Mouse (Mus musculus): ENCODE measurements around the gene Lrch1.

Lrch1 gene

DNA sequence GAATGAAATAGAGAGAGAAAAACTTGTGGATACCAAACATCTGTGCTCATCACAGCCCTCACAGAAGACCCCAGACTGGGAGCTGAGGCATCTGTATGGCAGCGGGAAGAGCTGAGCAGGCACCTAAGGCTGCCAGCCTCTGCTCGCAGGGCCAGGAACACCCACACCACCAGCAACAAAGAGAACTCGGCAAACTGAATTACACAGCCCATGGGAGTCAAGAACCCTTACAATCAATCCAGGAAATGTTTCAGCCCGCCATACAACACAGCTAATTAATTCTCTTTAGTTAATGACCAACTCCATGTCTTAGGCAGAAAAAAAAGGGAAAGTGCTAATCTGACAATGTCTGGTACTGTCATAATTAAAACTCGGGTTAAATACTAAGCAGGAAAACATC, 61.2 kb downstream of the Lrch1 start:
- no peak for DNase-seq

DNA sequence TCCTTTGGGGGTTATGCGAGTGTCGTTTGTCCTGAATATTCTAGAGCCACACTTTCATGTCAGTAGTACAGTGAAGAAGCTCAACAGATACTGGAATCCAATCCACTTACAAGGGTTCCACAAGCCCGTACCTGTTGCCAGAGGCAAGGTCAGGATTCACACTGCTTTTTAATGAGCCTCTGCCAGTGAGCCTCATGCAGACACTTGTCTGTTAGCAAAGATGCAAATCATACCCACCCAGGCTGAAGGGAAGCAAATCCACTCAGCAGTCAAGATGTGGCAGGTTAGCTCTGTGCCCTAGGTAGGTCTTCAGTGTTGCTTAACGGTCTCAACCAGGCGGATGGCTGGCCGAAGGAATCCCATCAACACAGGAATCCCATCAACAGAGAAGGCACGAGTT, 62.8 kb downstream of the Lrch1 start:
- no peak for DNase-seq

DNA sequence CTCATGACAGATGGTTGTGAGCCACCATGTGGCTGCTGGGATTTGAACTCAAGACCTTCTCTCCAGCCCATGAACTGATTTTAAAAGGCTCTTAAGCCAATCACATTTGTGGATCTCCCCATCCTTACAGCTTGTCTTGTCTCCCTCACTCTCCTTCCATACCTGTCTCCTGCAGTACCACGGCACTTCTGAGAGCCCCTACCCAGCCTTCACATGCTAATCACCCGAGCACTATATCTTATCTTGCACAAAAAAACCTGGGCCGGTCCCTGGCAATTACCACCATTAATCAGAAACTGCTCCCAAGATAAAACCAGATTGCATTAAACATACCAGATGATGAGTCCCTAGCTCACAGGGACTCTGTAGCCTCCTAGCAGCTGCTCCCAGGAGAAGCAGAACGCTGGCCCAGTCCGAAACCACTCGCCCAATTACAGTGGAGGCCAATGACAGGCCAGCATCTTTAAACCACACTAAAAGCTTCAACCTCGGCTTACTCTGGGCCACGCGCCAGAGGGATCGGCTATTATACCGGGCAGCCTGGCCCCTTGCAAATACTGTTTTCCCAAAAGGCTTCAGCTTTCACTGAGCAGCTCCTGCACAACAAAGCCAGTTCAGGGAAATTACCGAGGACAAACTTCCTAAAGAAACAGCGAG, 63.5 kb downstream of the Lrch1 start:
- peak; percentile 73 for DNase-seq

DNA sequence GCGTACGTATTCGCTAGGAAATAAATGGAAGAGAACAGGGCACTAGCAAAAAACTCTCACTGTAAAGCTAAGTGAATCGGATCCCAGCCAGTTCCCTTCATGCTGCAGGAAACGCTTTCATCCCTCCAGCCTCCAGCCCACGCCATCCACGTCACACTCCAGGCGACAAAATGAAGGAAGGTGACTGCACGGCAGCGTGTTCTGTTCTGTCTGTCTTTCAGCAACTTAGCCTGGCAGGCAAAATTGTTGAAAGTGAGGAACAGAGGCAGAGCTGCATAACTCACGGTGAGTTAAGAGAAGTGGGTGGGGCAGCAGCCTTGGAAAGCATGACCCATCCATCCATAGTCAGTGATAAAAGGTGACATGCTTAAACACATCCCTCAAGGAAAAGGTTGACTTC, 64.5 kb downstream of the Lrch1 start:
- DNase-seq = no peak

DNA sequence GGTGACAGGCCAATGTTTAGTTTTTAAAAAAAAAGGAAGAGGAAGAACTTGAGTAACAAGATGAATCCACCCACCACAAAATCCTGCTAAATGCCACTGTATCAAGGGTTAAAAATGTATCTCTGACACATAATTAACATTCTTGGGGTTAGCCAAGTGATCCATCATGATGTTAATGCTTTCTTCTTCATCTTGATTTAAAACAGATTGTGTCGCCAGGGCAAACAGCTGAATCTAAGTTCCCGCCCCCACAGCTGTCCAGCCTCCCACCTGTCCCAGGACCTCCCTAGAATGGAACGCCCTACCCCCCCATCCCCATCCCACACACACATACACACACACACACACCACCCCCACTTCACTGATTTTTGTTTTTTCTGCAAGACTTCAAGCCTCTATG, 64.9 kb downstream of the Lrch1 start:
- no peak for DNase-seq

DNA sequence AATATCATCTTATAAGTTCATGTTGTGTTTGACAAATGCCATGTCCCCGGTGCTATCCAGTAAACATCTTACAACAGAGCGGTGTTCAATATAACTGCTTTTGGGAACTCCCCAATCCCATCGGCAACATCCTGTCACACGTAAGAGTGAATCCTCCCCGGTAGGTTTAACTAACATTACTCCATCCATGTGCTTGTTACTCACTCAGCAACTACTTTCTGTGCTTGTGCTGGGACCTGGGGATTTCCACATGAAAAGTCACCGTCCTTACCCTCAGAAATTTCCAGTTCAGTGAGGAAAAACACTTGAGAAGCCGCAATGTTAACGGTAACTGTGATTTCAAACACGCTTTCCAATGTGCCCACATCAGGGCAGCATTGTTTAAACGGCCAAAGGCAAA, 66.8 kb downstream of the Lrch1 start:
- no peak for DNase-seq

DNA sequence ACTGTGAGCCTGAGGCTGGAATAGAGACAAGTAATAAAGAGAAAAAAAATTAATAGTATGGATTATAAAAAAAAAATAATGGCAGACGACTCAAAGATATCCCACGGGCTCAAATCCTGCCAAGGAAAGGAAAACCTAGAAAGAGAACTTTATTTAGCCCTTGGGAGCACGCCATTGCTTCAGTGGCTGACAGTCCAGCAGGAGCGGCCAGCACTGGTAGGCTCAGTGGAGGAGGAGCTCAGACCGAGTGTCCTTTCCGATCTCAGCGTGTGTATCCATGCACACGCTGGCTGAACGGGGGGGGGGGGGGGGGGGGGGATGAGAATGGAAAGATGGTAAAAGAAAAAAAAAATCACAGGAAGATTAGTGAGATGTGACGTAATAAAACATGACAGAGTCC, 68.2 kb downstream of the Lrch1 start:
- DNase-seq = no peak

DNA sequence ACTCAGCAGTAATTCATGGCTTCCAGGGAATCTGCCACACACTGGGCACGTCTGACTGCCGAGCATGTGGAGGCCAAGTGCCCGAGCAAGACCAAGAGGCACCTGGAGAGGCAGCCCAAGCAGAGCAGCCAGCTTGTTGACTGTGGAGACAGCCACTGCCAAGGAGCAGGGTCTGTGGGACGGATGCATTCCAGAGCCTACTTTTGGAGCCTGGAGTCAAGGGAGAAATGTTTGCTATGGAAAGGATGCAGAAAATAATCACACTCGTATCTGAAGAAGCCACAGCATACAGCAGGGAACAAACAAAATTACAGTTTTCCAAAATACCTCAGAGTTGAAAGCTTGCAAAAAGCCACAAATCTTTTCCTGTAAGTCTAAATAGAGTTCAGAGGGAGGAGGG, 70.4 kb downstream of the Lrch1 start:
- DNase-seq = no peak

DNA sequence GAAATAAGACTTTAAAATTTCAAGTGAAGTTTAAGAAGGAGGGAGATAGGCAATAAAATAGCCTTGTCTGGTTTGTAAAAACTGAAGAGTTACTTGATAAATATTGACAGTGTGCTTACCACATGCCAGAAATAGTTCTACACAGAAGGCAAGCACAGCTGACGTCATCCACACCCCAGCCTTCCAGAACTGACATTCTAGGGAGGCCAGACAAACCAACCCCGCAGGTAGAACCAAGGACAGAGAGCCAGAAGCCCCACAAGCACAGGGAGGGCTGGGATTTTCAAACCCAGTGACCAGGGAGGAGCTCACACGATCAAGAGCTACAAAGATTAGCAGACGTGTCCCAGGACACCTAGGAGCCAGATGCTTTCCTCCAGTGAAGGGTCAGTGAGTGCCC, 76.5 kb downstream of the Lrch1 start:
- DNase-seq = no peak

DNA sequence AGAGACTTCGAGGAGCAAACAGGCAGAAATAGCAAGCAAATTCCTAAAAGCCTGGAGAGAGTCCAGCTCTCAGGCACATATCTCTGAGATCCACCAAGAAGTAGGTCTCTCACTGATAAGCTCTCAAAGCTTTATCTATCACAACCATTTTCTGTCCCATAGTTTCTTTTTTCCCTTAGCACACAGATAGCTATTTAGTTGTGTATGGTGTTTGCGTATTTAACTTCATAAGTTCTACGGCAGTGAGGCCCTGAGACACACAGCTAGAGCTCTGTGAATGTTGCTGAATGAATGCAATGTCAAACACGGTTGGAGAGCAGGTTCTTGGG, 78.8 kb downstream of the Lrch1 start:
- DNase-seq = no peak

DNA sequence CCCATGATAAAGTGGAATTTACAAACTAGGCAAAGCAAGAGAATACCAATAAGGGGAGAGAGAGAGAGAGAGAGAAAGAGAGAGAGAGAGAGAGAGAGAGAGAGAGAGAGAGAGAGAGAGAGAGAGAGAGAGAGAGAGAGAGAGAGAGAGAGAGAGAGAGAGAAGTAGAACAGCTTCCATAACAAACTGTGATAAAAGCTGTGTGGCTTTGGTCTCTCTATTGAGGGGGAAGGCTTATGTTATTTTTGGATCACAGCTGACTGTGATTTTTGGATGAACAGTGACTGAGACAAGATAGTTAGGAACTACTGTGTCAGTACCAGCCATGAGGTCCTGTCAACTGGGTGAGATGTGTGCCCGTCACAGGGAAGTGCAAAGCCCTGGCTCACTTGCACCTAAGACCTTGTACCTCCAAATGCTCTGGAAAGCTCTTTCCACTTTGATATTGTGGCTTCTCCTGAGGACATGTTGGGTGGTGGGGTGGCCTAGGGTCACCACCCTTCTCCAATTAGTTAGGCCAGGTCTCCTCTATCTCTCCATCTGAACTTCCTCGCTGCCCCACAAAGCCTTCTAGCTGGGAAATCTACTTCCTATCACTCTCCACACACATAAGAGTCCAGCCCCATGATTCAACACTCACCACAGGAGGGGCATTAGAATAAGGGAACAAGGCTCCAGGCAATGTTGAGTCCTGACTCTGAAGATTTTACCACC, 79.3 kb downstream of the Lrch1 start:
- DNase-seq = no peak

DNA sequence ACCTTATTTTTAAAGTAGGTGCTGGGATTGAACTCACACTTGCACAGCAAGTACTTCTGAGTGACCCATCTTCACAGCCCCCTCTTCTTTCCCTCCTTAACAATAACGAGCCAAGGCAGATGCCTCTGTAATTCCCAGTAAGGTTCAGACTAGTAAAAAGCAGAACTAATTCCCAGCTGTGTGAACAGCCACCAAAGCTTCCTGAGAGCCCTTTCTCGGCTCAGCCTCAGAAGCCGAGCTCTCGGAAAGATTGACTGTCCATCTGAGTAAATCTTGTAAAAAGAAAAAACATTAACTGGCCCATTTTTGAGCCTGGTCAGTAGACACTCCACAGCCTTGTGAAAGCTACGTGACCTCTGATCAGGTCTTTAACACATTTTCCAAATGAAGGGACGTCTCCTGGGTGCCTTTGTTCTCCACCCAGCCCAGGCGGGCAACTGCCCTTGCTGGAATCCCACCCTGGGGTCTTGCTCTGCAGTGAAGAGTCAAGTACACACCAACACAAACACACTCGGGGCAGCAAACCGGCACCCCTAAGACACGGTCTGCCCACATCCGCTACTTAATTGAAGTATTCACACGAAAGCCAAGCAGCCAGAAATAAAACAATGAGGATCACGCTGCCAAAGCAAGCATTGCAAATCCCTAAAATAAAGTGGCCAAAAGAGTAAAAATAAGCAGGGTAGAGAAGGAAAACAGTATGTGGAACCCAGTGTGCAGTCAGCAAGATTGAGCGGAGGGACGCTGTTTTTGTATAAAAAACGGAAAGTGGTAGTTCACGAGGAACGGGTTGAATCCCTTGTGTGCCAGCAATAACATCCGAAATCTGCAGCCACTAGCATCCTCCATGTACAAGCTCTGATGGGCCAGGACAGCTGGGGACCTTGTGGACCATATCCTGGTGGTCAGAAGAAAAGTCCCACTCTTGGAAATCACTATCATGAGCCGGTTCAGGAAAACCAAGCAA, 80.3 kb downstream of the Lrch1 start:
- DNase-seq = no peak

DNA sequence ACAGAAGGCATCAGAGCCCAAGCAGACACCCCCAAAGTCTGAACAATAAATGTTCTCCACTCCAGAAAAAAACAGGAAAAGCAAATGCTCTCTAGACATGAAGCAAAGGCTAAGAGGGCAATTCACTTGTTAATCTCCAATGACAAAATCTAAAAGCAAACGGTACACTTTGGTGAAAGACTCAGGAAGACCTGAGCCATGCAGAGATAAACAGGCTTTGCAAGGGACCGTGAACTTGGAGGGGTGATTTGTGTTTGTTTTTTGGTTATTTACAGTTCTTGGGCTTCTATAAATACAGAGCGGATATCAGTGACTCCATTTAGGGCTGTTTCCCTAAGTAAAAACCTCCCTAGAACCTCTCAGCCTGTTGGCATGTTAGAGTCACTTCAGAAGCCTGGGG, 81.9 kb downstream of the Lrch1 start:
- no peak for DNase-seq

DNA sequence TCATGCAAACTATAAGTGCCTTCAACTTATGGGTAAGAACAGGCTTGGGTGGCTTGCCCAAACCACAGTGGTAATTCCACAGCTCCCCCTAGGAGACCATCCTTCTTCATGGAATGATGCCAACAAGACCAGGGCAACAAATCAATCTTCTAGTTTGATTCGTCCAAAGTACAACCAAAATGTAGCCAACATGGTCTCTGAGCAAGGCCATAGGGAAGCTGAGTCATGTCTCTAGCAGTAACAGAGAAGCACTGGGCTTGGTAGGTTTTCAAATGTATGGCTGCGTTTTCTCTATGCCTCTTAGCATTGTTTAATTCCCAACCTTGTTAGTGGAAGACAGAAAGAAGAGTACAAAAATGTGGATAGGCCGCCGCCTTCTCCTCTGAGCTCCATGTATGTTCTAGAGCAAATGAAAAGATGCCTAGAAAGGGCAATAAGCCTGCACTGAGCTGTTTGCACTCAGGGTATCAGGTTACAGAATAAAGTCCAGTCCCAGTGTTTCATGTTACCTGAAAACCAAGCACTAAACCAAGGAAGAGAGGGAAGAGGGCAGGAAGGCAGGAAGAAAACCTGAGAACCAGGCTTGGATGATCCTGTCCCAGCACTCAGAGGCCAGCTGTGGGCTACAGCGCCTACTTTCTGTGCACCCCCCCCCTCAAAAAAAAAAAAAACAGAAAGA, 82.7 kb downstream of the Lrch1 start:
- DNase-seq = no peak

DNA sequence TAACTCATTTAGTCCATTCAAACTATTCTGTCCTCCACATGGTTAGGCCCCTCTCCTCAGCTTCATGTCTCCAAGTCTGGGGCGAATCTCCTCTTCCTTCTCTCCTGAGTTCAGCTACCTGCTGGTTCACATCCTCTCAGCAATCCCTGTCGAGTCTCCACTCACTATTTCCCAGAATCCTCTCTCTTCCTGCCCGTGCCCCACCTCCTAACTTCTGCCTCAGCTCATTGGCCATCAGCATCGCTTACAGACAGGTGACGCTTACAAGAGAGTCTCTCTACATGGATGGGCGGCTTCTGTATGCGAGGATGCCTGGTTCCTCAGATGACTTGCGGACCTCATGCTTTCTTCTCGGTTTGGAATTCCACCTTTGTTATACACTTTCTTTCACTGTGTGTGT, 86.2 kb downstream of the Lrch1 start:
- no peak for DNase-seq

DNA sequence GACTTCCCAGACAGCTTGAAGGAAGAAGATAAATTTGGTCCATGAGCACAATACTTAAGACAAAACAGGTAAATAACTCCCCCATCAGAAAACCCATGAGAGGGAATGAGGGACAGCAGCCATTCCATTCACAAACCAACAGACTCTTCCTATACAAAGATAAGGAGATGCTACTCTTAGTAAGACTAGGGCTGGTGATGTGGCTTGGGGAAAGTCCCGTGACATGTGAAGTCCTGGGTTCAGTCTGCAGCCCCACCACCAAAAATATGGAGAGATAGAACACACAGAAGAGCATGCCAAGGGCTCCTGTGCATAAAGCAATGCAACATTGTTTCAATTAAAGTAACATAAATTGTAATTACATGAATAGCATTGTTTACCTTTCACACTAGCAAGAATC, 88.5 kb downstream of the Lrch1 start:
- no peak for DNase-seq

DNA sequence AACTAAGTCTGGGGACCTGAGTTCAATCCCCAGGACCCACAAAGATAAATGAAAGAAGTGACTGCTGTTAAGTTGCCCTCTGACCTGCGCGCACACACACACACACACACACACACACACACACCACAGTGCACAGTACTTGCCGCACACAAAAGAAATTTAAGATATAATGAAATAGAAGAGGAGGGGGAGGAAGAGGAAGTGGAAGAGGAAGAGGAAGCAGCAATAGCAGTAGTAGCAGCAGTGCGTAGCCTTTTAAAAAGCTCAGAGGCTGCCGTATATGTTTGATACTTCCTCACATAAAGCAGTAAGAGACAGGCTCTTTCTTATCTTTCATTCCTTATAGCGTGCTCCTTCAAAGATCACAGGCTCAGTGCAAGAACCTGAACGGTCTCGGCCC, 92.2 kb downstream of the Lrch1 start:
- DNase-seq = no peak

DNA sequence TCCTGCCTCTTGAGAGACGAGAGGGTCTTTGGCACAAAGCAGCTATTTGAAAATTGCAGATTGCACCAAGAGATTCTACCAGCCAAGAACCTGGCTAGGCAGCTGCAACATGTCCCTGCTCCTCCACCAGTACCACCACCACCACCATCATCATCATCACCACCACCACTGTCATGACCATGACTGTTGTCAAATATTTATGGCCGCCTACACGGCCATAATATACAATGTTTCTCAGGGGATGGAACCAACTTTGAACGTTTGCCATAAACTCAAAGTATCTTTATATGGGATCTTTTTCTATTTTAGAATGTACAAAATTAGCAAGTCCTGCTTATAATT, 93.9 kb downstream of the Lrch1 start:
- no peak for DNase-seq

DNA sequence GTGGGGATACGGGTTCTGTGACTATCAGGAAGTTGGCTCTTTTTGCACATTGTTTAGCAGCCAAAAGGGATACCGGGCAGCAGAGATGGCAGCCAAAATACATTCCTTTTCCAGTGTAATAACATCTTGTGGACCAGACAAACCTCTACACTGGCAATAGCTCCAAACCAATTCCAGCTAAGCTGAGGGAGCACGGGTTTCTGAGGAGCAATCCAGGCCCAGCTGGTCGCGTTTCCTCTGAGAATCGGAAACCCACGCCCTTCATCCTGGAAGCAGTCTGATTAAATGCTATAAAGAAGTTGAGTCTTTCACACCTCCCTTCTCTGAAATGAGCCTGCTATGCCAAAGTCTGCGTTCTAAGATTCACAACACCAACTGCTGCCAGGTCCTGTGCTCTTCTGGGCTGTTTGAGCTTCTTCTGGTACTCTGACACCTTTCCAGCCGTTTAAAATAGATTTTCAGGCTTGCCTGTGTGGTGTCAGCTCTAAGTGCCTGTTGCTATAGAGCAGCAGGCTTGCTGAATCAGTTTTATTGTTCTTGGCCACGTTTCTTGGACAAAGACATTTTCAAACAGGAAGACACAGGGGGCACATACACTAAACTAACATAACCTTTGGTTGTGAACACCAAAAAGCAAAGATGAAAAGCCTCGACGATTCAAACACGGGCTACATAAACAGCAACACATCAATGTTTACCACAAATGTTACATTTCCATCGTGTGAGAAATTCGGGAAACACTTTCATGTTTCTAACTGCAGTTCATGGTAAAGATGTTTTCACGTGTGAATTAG, 94.5 kb downstream of the Lrch1 start:
- peak; percentile 40 for DNase-seq

DNA sequence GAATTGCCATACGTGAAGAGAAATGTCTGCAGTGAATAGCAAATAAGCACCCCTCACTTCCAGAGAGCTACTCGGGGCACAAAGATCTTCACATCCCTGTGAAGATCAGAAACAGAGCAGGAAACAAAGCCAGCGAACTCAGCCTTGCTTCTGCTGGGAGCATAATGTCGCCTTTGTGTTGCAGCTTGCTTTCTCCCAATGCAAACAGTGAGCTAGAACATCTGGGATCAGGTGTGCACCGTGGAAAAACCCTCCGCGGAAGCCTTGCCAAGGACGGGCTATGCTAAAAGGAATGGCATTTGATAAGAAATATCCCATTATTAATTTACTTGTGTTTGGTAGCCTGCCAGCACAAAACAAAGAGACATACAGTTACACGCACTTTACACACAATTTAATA, 95.8 kb downstream of the Lrch1 start:
- DNase-seq = no peak

DNA sequence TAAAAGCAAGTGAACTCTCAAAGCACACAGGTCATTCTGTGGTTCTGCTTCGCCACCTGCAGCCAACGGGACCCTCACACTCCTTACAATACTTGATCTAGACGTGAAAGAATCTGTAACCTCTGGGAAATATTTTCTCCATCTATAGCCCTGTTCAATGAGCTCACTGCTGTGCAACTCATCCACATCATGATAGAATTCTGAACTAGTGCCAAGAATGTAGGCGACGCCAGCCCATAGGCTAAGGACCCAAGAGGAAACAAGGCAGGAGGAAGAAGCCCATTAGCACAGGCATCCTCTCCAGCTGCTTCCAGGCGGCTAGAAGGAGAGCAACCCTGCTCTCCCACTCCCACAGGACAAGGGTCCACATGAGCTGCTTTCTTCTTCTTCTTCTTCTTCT, 98.7 kb downstream of the Lrch1 start:
- no peak for DNase-seq

DNA sequence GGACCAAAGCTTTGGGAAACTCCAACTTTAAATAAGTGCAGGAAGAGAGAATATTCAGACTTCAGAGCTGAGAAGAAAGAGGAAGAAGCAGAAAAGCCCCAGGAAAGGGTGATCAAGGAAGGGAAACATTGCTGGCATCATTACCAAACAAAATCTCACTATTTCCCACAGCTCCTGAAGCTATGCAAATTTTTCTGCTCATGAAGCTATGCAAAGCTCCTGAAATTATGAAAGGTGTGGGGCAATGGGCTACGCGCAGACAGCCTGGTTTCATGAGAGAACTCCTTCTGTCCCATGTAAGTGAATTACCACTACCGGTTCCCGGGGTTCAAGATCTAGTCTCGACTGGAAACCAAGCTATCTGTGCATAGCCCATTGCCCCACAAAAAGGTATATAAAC, 99.5 kb downstream of the Lrch1 start:
- no peak for DNase-seq

All from right cerebral cortex, postnatal 4 days (tissue).